Mouse (Mus musculus): Measurements from ENCODE around the gene Triap1. TPM values are rescaled to one million over a fixed set of nuclear protein-coding genes. Genes with fewer than 3 reads are reported as not detected.
"Not testable (repeated sequence)": the region's sequence is repeated elsewhere in the genome, so short reads cannot be mapped to it uniquely, and the experiment has no call there.

Triap1 gene
- polyA plus RNA-seq, 1 experiment: 5.9 TPM

- no peak overlapping the region for H3K27ac ChIP-seq (ENCODE audit: insufficient read depth, low read depth, low read length)
- H3K36me3 ChIP-seq (ENCODE audit: control insufficient read depth, insufficient read depth, low read length): no peaks in the 10 kb centered on the region
- H3K4me1 ChIP-seq (ENCODE audit: control insufficient read depth, insufficient read depth, insufficient read length, low read length): no peaks in the 10 kb centered on the region
- no peak overlapping the region for H3K4me3 ChIP-seq (ENCODE audit: low read depth, low read length)
- TF ChIP-seq CTCF (IDR thresholded peaks at IDR 0.05; ENCODE audit: extremely low read depth, insufficient read length, insufficient replicate concordance, low read depth, low read length) (no peak), POLR2A (IDR thresholded peaks at IDR 0.05; ENCODE audit: low read depth, low read length) (no peak)
- peaks cover 11% of the 10 kb centered on the region for H3K27me3 ChIP-seq (ENCODE audit: control insufficient read depth, insufficient read depth, low read length)
- WGBS: 38% methylated on average over 26 of the region's 26 CpGs
Observed at GRCm38 (mm10) chr5:115373441-115374203, 32.6 kb downstream of the Triap1 start.

GRCm38 (mm10) chr5:115374204-115374820 lies 33.3 kb downstream of the Triap1 start:
- Histone ChIP-seq H3K4me3 (ENCODE audit: low read depth, low read length) (no peak overlapping the region), H3K27me3 (ENCODE audit: control insufficient read depth, insufficient read depth, low read length) (peaks cover 11% of the 10 kb centered on the region), H3K36me3 (ENCODE audit: control insufficient read depth, insufficient read depth, low read length) (no peaks in the 10 kb centered on the region), H3K4me1 (ENCODE audit: control insufficient read depth, insufficient read depth, insufficient read length, low read length) (no peaks in the 10 kb centered on the region), H3K27ac (ENCODE audit: insufficient read depth, low read depth, low read length) (no peak overlapping the region)
- no peak for TF ChIP-seq CTCF (IDR thresholded peaks at IDR 0.05; ENCODE audit: extremely low read depth, insufficient read length, insufficient replicate concordance, low read depth, low read length)
- WGBS: 40% methylated on average over 11 of the region's 11 CpGs

GRCm38 (mm10) chr5:115375436-115375835 lies 34.4 kb downstream of the Triap1 start:
- 74% methylated on average over 2 of the region's 2 CpGs for WGBS

GRCm38 (mm10) chr5:115378882-115379281 lies 37.9 kb downstream of the Triap1 start:
- 69% methylated on average over 2 of the region's 2 CpGs for WGBS
- H3K4me3 ChIP-seq (ENCODE audit: low read depth, low read length); H3K27ac ChIP-seq (ENCODE audit: insufficient read depth, low read depth, low read length); H3K36me3 ChIP-seq (ENCODE audit: control insufficient read depth, insufficient read depth, low read length); H3K4me1 ChIP-seq (ENCODE audit: control insufficient read depth, insufficient read depth, insufficient read length, low read length); H3K27me3 ChIP-seq (ENCODE audit: control insufficient read depth, insufficient read depth, low read length): not testable (repeated sequence)

More at GRCm38 (mm10) chr5:115375436-115375835, 34.4 kb downstream of the Triap1 start:
- no peaks in the 10 kb centered on the region for H3K4me1 ChIP-seq (ENCODE audit: control insufficient read depth, insufficient read depth, insufficient read length, low read length)
- H3K36me3 ChIP-seq (ENCODE audit: control insufficient read depth, insufficient read depth, low read length): no peaks in the 10 kb centered on the region
- no peak for TF ChIP-seq POLR2A (IDR thresholded peaks at IDR 0.05; ENCODE audit: low read depth, low read length)
- no peak for TF ChIP-seq CTCF (IDR thresholded peaks at IDR 0.05; ENCODE audit: extremely low read depth, insufficient read length, insufficient replicate concordance, low read depth, low read length)
- H3K27ac ChIP-seq (ENCODE audit: insufficient read depth, low read depth, low read length): no peak overlapping the region
- no peak overlapping the region for H3K4me3 ChIP-seq (ENCODE audit: low read depth, low read length)
- H3K27me3 ChIP-seq (ENCODE audit: control insufficient read depth, insufficient read depth, low read length): peaks cover 11% of the 10 kb centered on the region

- TF ChIP-seq POLR2A (IDR thresholded peaks at IDR 0.05; ENCODE audit: low read depth, low read length) (no peak), CTCF (IDR thresholded peaks at IDR 0.05; ENCODE audit: extremely low read depth, insufficient read length, insufficient replicate concordance, low read depth, low read length) (no peak)
- no peak overlapping the region for H3K4me3 ChIP-seq (ENCODE audit: low read depth, low read length)
- H3K27ac ChIP-seq (ENCODE audit: insufficient read depth, low read depth, low read length): no peak overlapping the region
- 43% methylated on average over 9 of the region's 9 CpGs for WGBS
- no peaks in the 10 kb centered on the region for H3K36me3 ChIP-seq (ENCODE audit: control insufficient read depth, insufficient read depth, low read length)
- H3K27me3 ChIP-seq (ENCODE audit: control insufficient read depth, insufficient read depth, low read length): peaks cover 6% of the 10 kb centered on the region
- no peaks in the 10 kb centered on the region for H3K4me1 ChIP-seq (ENCODE audit: control insufficient read depth, insufficient read depth, insufficient read length, low read length)
Observed at GRCm38 (mm10) chr5:115391935-115392334, 50.9 kb downstream of the Triap1 start.

GRCm38 (mm10) chr5:115392969-115393368 lies 51.9 kb downstream of the Triap1 start:
- no peaks in the 10 kb centered on the region for H3K36me3 ChIP-seq (ENCODE audit: control insufficient read depth, insufficient read depth, low read length)
- WGBS: 38% methylated on average over 1 of the region's 1 CpGs
- no peak overlapping the region for H3K27ac ChIP-seq (ENCODE audit: insufficient read depth, low read depth, low read length)
- H3K27me3 ChIP-seq (ENCODE audit: control insufficient read depth, insufficient read depth, low read length): peaks cover 15% of the 10 kb centered on the region
- TF ChIP-seq POLR2A (IDR thresholded peaks at IDR 0.05; ENCODE audit: low read depth, low read length) (no peak), CTCF (IDR thresholded peaks at IDR 0.05; ENCODE audit: extremely low read depth, insufficient read length, insufficient replicate concordance, low read depth, low read length) (no peak)
- no peak overlapping the region for H3K4me3 ChIP-seq (ENCODE audit: low read depth, low read length)
- H3K4me1 ChIP-seq (ENCODE audit: control insufficient read depth, insufficient read depth, insufficient read length, low read length): no peaks in the 10 kb centered on the region

Other genes starting within 250 kb of the Triap1 start
- not detected in 2 replicates for gene Gm10401, start 242.9 kb upstream of the Triap1 start, polyA plus RNA-seq (2012; rRNA removed)
- gene Acads, start 221.9 kb upstream of the Triap1 start, polyA plus RNA-seq (2012; rRNA removed): 63.3 and 95.9 TPM in 2 replicates
- gene Unc119b, start 206.2 kb upstream of the Triap1 start, polyA plus RNA-seq (2012; rRNA removed): 16.9 and 26.5 TPM in 2 replicates
- 56.0 and 78.3 TPM in 2 replicates for gene Mlec, start 183.0 kb upstream of the Triap1 start, polyA plus RNA-seq (2012; rRNA removed)
- 0.89 and 1.0 TPM in 2 replicates for gene Cabp1, start 146.8 kb upstream of the Triap1 start, polyA plus RNA-seq (2012; rRNA removed)
- gene Pop5, start 105.4 kb upstream of the Triap1 start, polyA plus RNA-seq (2012; rRNA removed): 68.6 and 74.5 TPM in 2 replicates
- 80.5 and 148 TPM in 2 replicates for gene Rnf10, start 68.3 kb upstream of the Triap1 start, polyA plus RNA-seq (2012; rRNA removed)
- 4.8 and 6.6 TPM in 2 replicates for gene Coq5, start 61.6 kb upstream of the Triap1 start, polyA plus RNA-seq (2012; rRNA removed)
- gene Dynll1, start 40.2 kb upstream of the Triap1 start, polyA plus RNA-seq (2012; rRNA removed): 54.5 and 78.1 TPM in 2 replicates
- 16.9 and 38.0 TPM in 2 replicates for gene Srsf9, start 14.0 kb upstream of the Triap1 start, polyA plus RNA-seq (2012; rRNA removed)
- gene Gatc, start within 50 bp of the Triap1 start, polyA plus RNA-seq (2012; rRNA removed): 3.3 and 6.0 TPM in 2 replicates
- 6,016 and 7,190 TPM in 2 replicates for gene Cox6a1, start 7.8 kb downstream of the Triap1 start, polyA plus RNA-seq (2012; rRNA removed)
- gene Msi1, start 88.4 kb downstream of the Triap1 start, polyA plus RNA-seq (2012; rRNA removed): 4.6 and 9.0 TPM in 2 replicates
- gene Pla2g1b, start 125.0 kb downstream of the Triap1 start, polyA plus RNA-seq (2012; rRNA removed): 5.2 and 2,024 TPM in 2 replicates
- gene Sirt4, start 143.5 kb downstream of the Triap1 start, polyA plus RNA-seq (2012; rRNA removed): 9.9 and 13.6 TPM in 2 replicates
- gene Pxn, start 165.5 kb downstream of the Triap1 start, polyA plus RNA-seq (2012; rRNA removed): 65.1 and 136 TPM in 2 replicates
- 1,193 and 2,017 TPM in 2 replicates for gene Rplp0, start 218.2 kb downstream of the Triap1 start, polyA plus RNA-seq (2012; rRNA removed)
- 26.4 and 30.7 TPM in 2 replicates for gene Gcn1l1, start 224.0 kb downstream of the Triap1 start, polyA plus RNA-seq (2012; rRNA removed)